Mouse (Mus musculus) G1E (cell line): ENCODE measurements at regions not wholly inside any gene's neighbourhood (a gene's known extent, or its start where the extent isn't known, plus 50 kb on each side); places are given as distances from the start of the nearest gene placed in this dataset.

Source experiments
- ATAC-seq: 2 replicates; pipeline ENCODE4 v1.8.0; 2016; ENCODE audit warnings: mild to moderate bottlenecking; ENCODE audit not compliant: insufficient number of reproducible peaks, poor library complexity, low FRiP score, severe bottlenecking; ENCODE audit errors: extremely low read depth
- DNase-seq: peaks from one replicate; pipeline ENCODE4 v3.0.0; 2012; ENCODE audit warnings: low spot score
- H3K27me3 ChIP-seq: 2 replicates; pipeline ENCODE4 v1.6.1; 2012; ENCODE audit warnings: mild to moderate bottlenecking, low read length, inconsistent platforms; ENCODE audit not compliant: insufficient read depth
- H3K36me3 ChIP-seq: replicated peaks from 2 replicates; pipeline ENCODE3; 2012; ENCODE audit warnings: mild to moderate bottlenecking, inconsistent platforms
- H3K4me1 ChIP-seq: 2 replicates; pipeline ENCODE4 v1.6.1; 2012; ENCODE audit warnings: low read depth, low read length, inconsistent platforms, mixed read lengths; ENCODE audit not compliant: insufficient read depth
- H3K4me3 ChIP-seq: 2 replicates; pipeline ENCODE4 v1.5.1; 2012; ENCODE audit warnings: low read depth, mild to moderate bottlenecking, inconsistent platforms, low read length, moderate library complexity, mixed read lengths
- H3K9me3 ChIP-seq: replicated peaks from 2 replicates; pipeline ENCODE4 v1.6.1; 2012; ENCODE audit warnings: inconsistent platforms
- CTCF ChIP-seq: IDR thresholded peaks from 2 replicates; pipeline ENCODE4 v1.5.1; 2012; ENCODE audit warnings: low read depth, low read length, inconsistent platforms, mixed read lengths
- GATA1 ChIP-seq: IDR thresholded peaks from 2 replicates; pipeline ENCODE4 v1.6.1; 2012; ENCODE audit warnings: borderline replicate concordance, low read length, inconsistent platforms, mixed read lengths
- GATA2 ChIP-seq: IDR thresholded peaks from 2 replicates; pipeline ENCODE4 v1.6.1; 2012; ENCODE audit warnings: low read depth, low read length, inconsistent platforms, borderline replicate concordance
- POLR2AphosphoS5 ChIP-seq: IDR thresholded peaks from 2 replicates; pipeline ENCODE4 v1.6.1; 2012; ENCODE audit warnings: low read depth, low read length, inconsistent platforms; ENCODE audit not compliant: insufficient replicate concordance
- TAL1 ChIP-seq: conservative IDR thresholded peaks from 2 replicates; pipeline ENCODE4 v1.6.1; 2012; ENCODE audit warnings: low read depth, low read length, inconsistent platforms, mixed read lengths

- TF ChIP-seq GATA1 (no peak), CTCF (no peak), GATA2 (no peak), TAL1 (no peak), POLR2AphosphoS5 (no peak)
- DNase-seq (no peak), ATAC-seq (no peak)
- H3K4me1 ChIP-seq = peaks cover 12% of the 10 kb centered on the region
- peaks cover 10% of the 10 kb centered on the region for H3K27me3 ChIP-seq
- H3K36me3 ChIP-seq = no peaks in the 10 kb centered on the region
- no peaks in the 10 kb centered on the region for H3K9me3 ChIP-seq
- no peak overlapping the region for H3K4me3 ChIP-seq
Measured at GRCm38 (mm10) chr1:63944786-63945185, 175.7 kb upstream of the 4933402D24Rik start.

GRCm38 (mm10) chr1:63938416-63938815, 169.3 kb upstream of the 4933402D24Rik start:
- H3K4me3 ChIP-seq = no peak overlapping the region
- no peaks in the 10 kb centered on the region for H3K36me3 ChIP-seq
- no peak for ATAC-seq

GRCm38 (mm10) chr1:63937480-63937879, 168.4 kb upstream of the 4933402D24Rik start:
- H3K4me1 ChIP-seq = no peaks in the 10 kb centered on the region
- DNase-seq (no peak), ATAC-seq (no peak)
- H3K36me3 ChIP-seq = no peaks in the 10 kb centered on the region
- TF ChIP-seq GATA1 = no peak
- no peak for TF ChIP-seq POLR2AphosphoS5
- no peak for TF ChIP-seq CTCF
- TF ChIP-seq TAL1 = no peak
- TF ChIP-seq GATA2 = no peak
- H3K27me3 ChIP-seq = peaks cover 3% of the 10 kb centered on the region
- no peak overlapping the region for H3K4me3 ChIP-seq
- H3K9me3 ChIP-seq = no peaks in the 10 kb centered on the region

More at GRCm38 (mm10) chr1:63938416-63938815, 169.3 kb upstream of the 4933402D24Rik start:
- no peak for TF ChIP-seq CTCF
- no peak for TF ChIP-seq TAL1
- no peak for TF ChIP-seq GATA1
- no peak for TF ChIP-seq GATA2
- TF ChIP-seq POLR2AphosphoS5 = no peak
- Histone ChIP-seq H3K27me3 (peaks cover 2% of the 10 kb centered on the region; the same call in 1 of the 2 replicates), H3K4me1 (no peaks in the 10 kb centered on the region), H3K9me3 (no peaks in the 10 kb centered on the region)
- no peak for DNase-seq

GRCm38 (mm10) chr1:63934570-63935280, 165.7 kb upstream of the 4933402D24Rik start:
- no peak overlapping the region for H3K4me3 ChIP-seq
- ATAC-seq (no peak), DNase-seq (no peak)
- H3K9me3 ChIP-seq = no peaks in the 10 kb centered on the region
- no peaks in the 10 kb centered on the region for H3K4me1 ChIP-seq
- no peaks in the 10 kb centered on the region for H3K36me3 ChIP-seq
- TF ChIP-seq TAL1 = no peak
- no peak for TF ChIP-seq CTCF
- TF ChIP-seq GATA2 = no peak
- no peak for TF ChIP-seq POLR2AphosphoS5
- TF ChIP-seq GATA1 = no peak
- H3K27me3 ChIP-seq = peaks cover 2% of the 10 kb centered on the region

GRCm38 (mm10) chr1:63932484-63932883, 163.4 kb upstream of the 4933402D24Rik start:
- ATAC-seq = no peak
- TF ChIP-seq POLR2AphosphoS5 (no peak), TAL1 (no peak), GATA2 (no peak), CTCF (no peak), GATA1 (no peak)

GRCm38 (mm10) chr1:63929362-63930125, 160.5 kb upstream of the 4933402D24Rik start:
- TF ChIP-seq TAL1 (no peak), CTCF (no peak), GATA2 (no peak), POLR2AphosphoS5 (no peak), GATA1 (no peak)
- Histone ChIP-seq H3K4me3 (no peak overlapping the region), H3K9me3 (no peaks in the 10 kb centered on the region), H3K27me3 (peaks cover 2% of the 10 kb centered on the region; the same call in 1 of the 2 replicates), H3K4me1 (no peaks in the 10 kb centered on the region), H3K36me3 (no peaks in the 10 kb centered on the region)
- no peak for DNase-seq
- no peak for ATAC-seq

More at GRCm38 (mm10) chr1:63932484-63932883, 163.4 kb upstream of the 4933402D24Rik start:
- H3K36me3 ChIP-seq = no peaks in the 10 kb centered on the region
- H3K27me3 ChIP-seq = peaks cover 2% of the 10 kb centered on the region; the same call in 1 of the 2 replicates
- no peaks in the 10 kb centered on the region for H3K4me1 ChIP-seq
- no peak for DNase-seq
- no peak overlapping the region for H3K4me3 ChIP-seq
- H3K9me3 ChIP-seq = no peaks in the 10 kb centered on the region
